Mouse (Mus musculus) liver, adult 2 months (tissue): ENCODE data around the gene C2cd5. TPM values are rescaled to one million over a fixed set of nuclear protein-coding genes. Genes with fewer than 3 reads are reported as not detected.

Source experiments
- DNase-seq: peaks from one replicate; pipeline ENCODE4 v3.0.0-alpha.2; 2011; ENCODE audit warnings: low read depth, low spot score; ENCODE audit errors: extremely low read depth
- H3K27ac ChIP-seq: fragments of 200-500 bp; replicated peaks from 2 replicates; pipeline ENCODE4 v1.5.1; 2012; ENCODE audit warnings: low read depth, mild to moderate bottlenecking, control low read depth, inconsistent platforms, low read length; ENCODE audit not compliant: insufficient read depth
- H3K27me3 ChIP-seq: fragments of 200-500 bp; 2 replicates; pipeline ENCODE4 v1.6.1; 2012; ENCODE audit warnings: mild to moderate bottlenecking, moderate library complexity, low read length, inconsistent platforms; ENCODE audit not compliant: control insufficient read depth, insufficient read depth
- H3K36me3 ChIP-seq: fragments of 200-500 bp; 2 replicates; pipeline ENCODE4 v1.6.1; 2012; ENCODE audit warnings: low read length, inconsistent platforms; ENCODE audit not compliant: control insufficient read depth, insufficient read depth
- H3K4me1 ChIP-seq: fragments of 200-500 bp; 2 replicates; pipeline ENCODE4 v1.6.1; 2011; ENCODE audit warnings: low read length; ENCODE audit not compliant: control insufficient read depth, insufficient read depth
- H3K4me3 ChIP-seq: fragments of 200-500 bp; 2 replicates; pipeline ENCODE4 v1.5.1; 2011; ENCODE audit warnings: low read depth, mild to moderate bottlenecking, control low read depth, low read length, moderate library complexity; ENCODE audit not compliant: insufficient read depth
- H3K79me2 ChIP-seq: fragments of 200-500 bp; 2 replicates; pipeline ENCODE4 v1.6.1; 2012; ENCODE audit warnings: inconsistent platforms, mild to moderate bottlenecking, low read length, moderate library complexity; ENCODE audit not compliant: control insufficient read depth, insufficient read depth
- H3K9ac ChIP-seq: fragments of 200-500 bp; 2 replicates; pipeline ENCODE4 v1.6.1; 2012; ENCODE audit warnings: low read depth, mild to moderate bottlenecking, control low read depth, inconsistent platforms, low read length
- CTCF ChIP-seq: fragments of 200-500 bp; IDR thresholded peaks from 2 replicates; pipeline ENCODE4 v1.5.1; 2011; ENCODE audit warnings: low read depth, low read length, control low read depth
- POLR2A ChIP-seq: fragments of 200-500 bp; IDR thresholded peaks from 2 replicates; pipeline ENCODE4 v1.6.1; 2011; ENCODE audit warnings: low read length, control low read depth; ENCODE audit not compliant: insufficient read depth; ENCODE audit errors: extremely low read depth
- WGBS: fragments of 180-500 bp; shearing (Covaris S2); methylation state at CpG from one replicate; pipeline ENCODE4 v1.1.7; 2018; 5-methylcytosine and 5-hydroxymethylcytosine counted together
- polyA plus RNA-seq: library from polyadenylated mRNA; depleted of rRNA; stranded (reverse); fragments of >200 nt; gene quantifications from 2 replicates; pipeline ENCODE4 v1.2.3, GENCODE M21; 2012
- total RNA-seq: library from RNA; depleted of rRNA; stranded (reverse); fragments of >200 nt; gene quantifications from 2 replicates; pipeline ENCODE4 v1.2.3, GENCODE M21; 2014

Gene C2cd5
- total and polyA plus RNA-seq, 2 experiments, result 3.2 to 4.1 TPM

DNA sequence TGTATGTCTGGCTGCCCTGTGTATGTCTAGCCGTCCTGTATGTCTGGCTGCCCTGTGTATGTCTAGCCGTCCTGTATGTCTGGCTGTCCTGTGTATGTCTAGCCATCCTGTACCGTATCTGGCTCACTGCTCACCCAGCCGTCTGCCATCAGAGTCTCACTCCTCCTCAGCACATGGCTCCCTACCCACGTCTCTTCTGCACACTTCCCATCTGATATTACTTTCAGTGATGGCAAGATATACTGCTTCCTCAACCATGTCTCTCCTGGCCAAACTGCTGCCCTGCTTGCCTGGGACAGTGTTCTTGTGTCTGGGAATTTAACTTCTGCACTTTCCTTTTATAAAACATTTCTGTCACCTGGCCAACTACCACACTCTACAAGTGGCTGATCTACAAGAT lies 42.3 kb downstream of the C2cd5 start:
- H3K36me3 ChIP-seq, result peaks cover 2% of the 10 kb centered on the region
- no peaks in the 10 kb centered on the region for H3K4me1 ChIP-seq
- no peaks in the 10 kb centered on the region for H3K79me2 ChIP-seq
- H3K9ac ChIP-seq, result no peak overlapping the region
- no peak for DNase-seq
- no peak overlapping the region for H3K4me3 ChIP-seq
- H3K27me3 ChIP-seq, result no peaks in the 10 kb centered on the region
- no peak overlapping the region for H3K27ac ChIP-seq
- 89% methylated on average over 5 of the region's 5 CpGs for WGBS
- TF ChIP-seq POLR2A (no peak), CTCF (no peak)

DNA sequence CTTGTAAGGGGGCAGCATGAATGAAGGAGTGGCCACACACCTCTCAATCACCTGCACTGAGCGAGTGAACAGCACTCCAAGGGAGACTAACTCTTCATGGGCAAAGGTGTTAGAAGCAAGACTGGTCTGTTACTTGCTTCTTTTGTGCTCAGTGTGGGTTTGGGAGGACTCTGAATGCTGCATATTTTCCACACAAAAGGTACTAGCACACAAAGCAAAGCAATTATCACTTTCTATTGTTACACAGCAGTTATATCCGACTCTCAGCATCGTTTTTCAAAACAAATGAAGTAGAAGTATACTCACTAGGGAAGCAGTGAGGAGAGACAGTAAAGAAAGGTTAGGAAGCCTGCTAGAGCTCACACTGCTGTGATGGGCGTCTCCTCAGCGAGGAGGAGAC lies 48.4 kb downstream of the C2cd5 start:
- no peaks in the 10 kb centered on the region for H3K4me1 ChIP-seq
- H3K36me3 ChIP-seq, result no peaks in the 10 kb centered on the region; the same call in 1 of the 2 replicates
- no peaks in the 10 kb centered on the region for H3K27me3 ChIP-seq
- DNase-seq, result no peak
- no peak overlapping the region for H3K9ac ChIP-seq
- TF ChIP-seq POLR2A (no peak), CTCF (no peak)
- 91% methylated on average over 5 of the region's 5 CpGs for WGBS
- no peaks in the 10 kb centered on the region for H3K79me2 ChIP-seq
- H3K27ac ChIP-seq, result no peak overlapping the region
- H3K4me3 ChIP-seq, result no peak overlapping the region

- H3K36me3 ChIP-seq, result no peaks in the 10 kb centered on the region; the same call in 1 of the 2 replicates
- no peak overlapping the region for H3K27ac ChIP-seq
- TF ChIP-seq CTCF (no peak), POLR2A (no peak)
- 79% methylated on average over 11 of the region's 11 CpGs for WGBS
- no peak overlapping the region for H3K9ac ChIP-seq
- no peaks in the 10 kb centered on the region for H3K79me2 ChIP-seq
- H3K4me3 ChIP-seq, result no peak overlapping the region
- no peaks in the 10 kb centered on the region for H3K4me1 ChIP-seq
- DNase-seq, result peak; percentile 8
- no peaks in the 10 kb centered on the region for H3K27me3 ChIP-seq
Observed at GRCm38 (mm10) chr6:143049791-143050555, 50.0 kb downstream of the C2cd5 start.

DNA sequence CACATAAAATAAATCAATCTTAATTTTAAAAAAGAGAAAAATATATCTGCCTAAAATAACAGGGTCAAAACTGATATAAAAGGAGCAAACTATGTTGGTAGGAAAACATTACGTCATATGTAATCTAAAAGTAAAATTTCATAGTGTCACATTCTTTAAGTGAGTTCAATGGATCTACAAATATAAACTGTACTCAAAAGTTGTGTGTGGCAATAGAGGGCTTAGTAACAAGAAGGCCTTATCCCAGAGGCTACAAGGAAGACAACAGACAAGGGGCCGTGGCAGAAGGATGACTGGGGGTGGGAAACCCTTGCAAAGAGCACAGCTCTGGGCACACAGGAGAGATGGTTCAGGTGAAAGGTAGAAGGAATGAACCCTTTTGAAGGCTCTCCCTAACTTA lies 50.8 kb downstream of the C2cd5 start:
- no peaks in the 10 kb centered on the region for H3K4me1 ChIP-seq
- no peak for DNase-seq
- no peak overlapping the region for H3K4me3 ChIP-seq
- no peaks in the 10 kb centered on the region; the same call in 1 of the 2 replicates for H3K36me3 ChIP-seq
- H3K79me2 ChIP-seq, result no peaks in the 10 kb centered on the region
- 95% methylated on average over 2 of the region's 2 CpGs for WGBS
- H3K27me3 ChIP-seq, result no peaks in the 10 kb centered on the region
- no peak overlapping the region for H3K9ac ChIP-seq
- TF ChIP-seq CTCF, result no peak
- TF ChIP-seq POLR2A, result no peak
- H3K27ac ChIP-seq, result no peak overlapping the region

GRCm38 (mm10) chr6:143047538-143048258 lies 52.2 kb downstream of the C2cd5 start:
- H3K27ac ChIP-seq, result no peak overlapping the region
- no peaks in the 10 kb centered on the region for H3K27me3 ChIP-seq
- no peaks in the 10 kb centered on the region for H3K79me2 ChIP-seq
- H3K4me3 ChIP-seq, result no peak overlapping the region
- 94% methylated on average over 15 of the region's 15 CpGs for WGBS
- H3K9ac ChIP-seq, result no peak overlapping the region
- TF ChIP-seq POLR2A, result no peak
- no peak for TF ChIP-seq CTCF
- H3K4me1 ChIP-seq, result no peaks in the 10 kb centered on the region
- no peaks in the 10 kb centered on the region; the same call in 1 of the 2 replicates for H3K36me3 ChIP-seq
- no peak for DNase-seq
